Mouse (Mus musculus) limb, embryonic 11.5 days (tissue): ENCODE measurements around the gene St3gal2. TPM values are rescaled to one million over a fixed set of nuclear protein-coding genes. Genes with fewer than 3 reads are reported as not detected.
"Not testable (repeated sequence)": the region's sequence is repeated elsewhere in the genome, so short reads cannot be mapped to it uniquely, and the experiment has no call there.

ENCODE experiments used
- ATAC-seq: fragments of 200-750 bp; cut with Nextera tagmentation; 2 replicates; pipeline ENCODE4 v1.8.0; 2017; ENCODE audit warnings: low read depth; ENCODE audit not compliant: insufficient number of reproducible peaks, low FRiP score, low TSS enrichment
- DNase-seq: peaks from one replicate; pipeline ENCODE4 v3.0.0-alpha.2; 2015; ENCODE audit warnings: low spot score
- H3K27ac ChIP-seq: fragments of 300-500 bp; sonication (generic); replicated peaks from 2 replicates; pipeline ENCODE4 v1.5.1; 2014; ENCODE audit warnings: low read depth, mild to moderate bottlenecking, low read length
- H3K27me3 ChIP-seq: fragments of 300-500 bp; sonication (generic); 2 replicates; pipeline ENCODE4 v1.6.1; 2014; ENCODE audit warnings: mild to moderate bottlenecking, low read length, mixed read lengths; ENCODE audit not compliant: control insufficient read depth, insufficient read depth
- H3K36me3 ChIP-seq: fragments of 300-500 bp; sonication (generic); 2 replicates; pipeline ENCODE4 v1.6.1; 2014; ENCODE audit warnings: mild to moderate bottlenecking, low read length, moderate library complexity, mixed read lengths; ENCODE audit not compliant: control insufficient read depth, insufficient read depth
- H3K4me1 ChIP-seq: fragments of 300-500 bp; sonication (generic); 2 replicates; pipeline ENCODE4 v1.6.1; 2014; ENCODE audit warnings: low read length, mixed read lengths; ENCODE audit not compliant: control insufficient read depth, insufficient read depth
- H3K4me2 ChIP-seq: fragments of 300-500 bp; sonication (generic); 2 replicates; pipeline ENCODE4 v1.6.1; 2014; ENCODE audit warnings: low read depth, mild to moderate bottlenecking, moderate library complexity; ENCODE audit not compliant: severe bottlenecking
- H3K4me3 ChIP-seq: fragments of 300-500 bp; sonication (generic); 2 replicates; pipeline ENCODE4 v1.5.1; 2014; ENCODE audit warnings: low read depth, low read length
- H3K9ac ChIP-seq: fragments of 300-500 bp; sonication (generic); 2 replicates; pipeline ENCODE4 v1.6.1; 2014; ENCODE audit warnings: mild to moderate bottlenecking, low read length
- H3K9me3 ChIP-seq: fragments of 300-500 bp; sonication (generic); 2 replicates; pipeline ENCODE4 v1.6.1; 2016; ENCODE audit warnings: low read length; ENCODE audit not compliant: control insufficient read depth
- WGBS: fragments of 180-500 bp; shearing (Covaris S2); extraction: QIAGEN DNeasy Blood & Tissue Kit; methylation state at CpG from one replicate; pipeline ENCODE4 v1.1.7; 2014; 5-methylcytosine and 5-hydroxymethylcytosine counted together
- polyA plus RNA-seq: library from polyadenylated mRNA; unstranded; fragments of >200 nt; fragmentation: Nextera tagmentation; extraction: Ambion mirVana; gene quantifications from 2 replicates; pipeline ENCODE4 v1.2.1, GENCODE M21; 2014

St3gal2 gene
- polyA plus RNA-seq, 1 experiment from 2014 or later, result 19.5 TPM

GRCm38 (mm10) chr8:110929672-110930071, 9.9 kb downstream of the St3gal2 start:
- H3K4me2 ChIP-seq, H3K4me1 ChIP-seq, DNase-seq, H3K27me3 ChIP-seq, H3K9me3 ChIP-seq, H3K4me3 ChIP-seq, H3K36me3 ChIP-seq, ATAC-seq, H3K9ac ChIP-seq, H3K27ac ChIP-seq: not testable (repeated sequence)
- WGBS, result 97% methylated on average over 6 of the region's 8 CpGs

DNA sequence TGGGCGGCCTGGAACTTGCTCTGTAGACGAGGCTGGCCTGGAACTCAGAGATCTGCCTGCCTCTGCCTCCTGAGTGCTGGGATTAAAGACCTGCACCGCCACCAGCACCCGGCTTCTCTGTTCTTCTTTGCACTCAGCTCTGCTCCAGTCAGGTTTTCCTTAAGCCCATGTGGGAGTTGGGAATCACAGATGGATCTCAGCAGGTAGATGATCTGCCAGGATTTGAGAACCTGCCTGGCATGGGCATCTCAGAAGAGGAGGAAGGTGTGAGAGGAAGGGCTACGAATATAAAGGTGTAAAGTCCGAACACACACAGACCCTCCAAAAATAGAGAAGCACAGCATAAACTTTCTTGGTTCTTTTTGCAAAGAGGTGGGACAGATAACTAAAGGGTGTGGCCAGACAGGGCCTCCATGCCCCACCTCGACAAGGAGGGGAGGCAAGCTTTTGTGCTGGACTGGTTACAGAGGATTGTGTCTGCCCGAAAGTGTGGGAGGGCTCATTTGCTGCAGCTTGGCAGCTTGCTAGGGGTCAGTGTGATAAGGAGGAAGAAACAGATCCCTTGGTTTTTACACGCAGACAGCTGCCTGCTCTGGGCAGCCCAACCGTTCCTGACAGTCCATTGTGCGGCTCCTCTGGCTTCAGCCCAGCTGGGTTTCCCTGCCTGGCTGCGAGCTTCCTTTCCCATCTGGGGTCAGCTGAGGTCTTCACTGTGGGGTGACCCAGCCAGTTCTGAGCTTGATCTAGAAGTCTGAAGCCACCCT, 11.6 kb downstream of the St3gal2 start:
- DNase-seq, result no peak
- 0 out of 2 replicates have a peak, but pooled peaks cover 4% of the 10 kb centered on the region for H3K4me1 ChIP-seq
- no peak overlapping the region for H3K4me2 ChIP-seq
- no peak for ATAC-seq
- H3K9ac ChIP-seq, result no peak overlapping the region
- H3K4me3 ChIP-seq, result no peak overlapping the region
- H3K27me3 ChIP-seq, result no peaks in the 10 kb centered on the region
- no peak overlapping the region for H3K27ac ChIP-seq
- 77% methylated on average over 12 of the region's 12 CpGs for WGBS
- no peaks in the 10 kb centered on the region for H3K36me3 ChIP-seq
- H3K9me3 ChIP-seq, result no peaks in the 10 kb centered on the region

DNA sequence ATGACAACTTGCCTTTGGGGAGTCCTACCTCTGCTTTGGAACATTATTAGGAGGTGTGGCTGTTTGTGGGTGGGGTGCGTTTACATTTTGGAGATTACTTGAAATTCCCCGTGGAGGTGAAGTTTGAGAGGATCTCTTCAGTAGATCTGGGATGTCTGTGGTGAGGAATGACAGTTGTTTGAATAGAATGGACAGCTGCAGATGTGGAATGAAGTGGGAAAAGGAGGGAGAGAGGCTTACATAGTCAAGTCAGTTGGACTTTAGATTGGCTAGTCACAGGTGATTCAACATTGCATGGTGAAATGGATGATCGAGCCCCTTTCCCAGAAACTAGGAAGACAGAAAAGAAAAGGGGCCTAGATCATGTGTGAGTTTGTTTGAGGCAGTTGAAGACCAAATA, 12.7 kb downstream of the St3gal2 start:
- Histone ChIP-seq H3K9ac (no peak overlapping the region), H3K36me3 (no peaks in the 10 kb centered on the region), H3K27me3 (no peaks in the 10 kb centered on the region), H3K4me2 (no peak overlapping the region), H3K9me3 (no peaks in the 10 kb centered on the region), H3K27ac (no peak overlapping the region), H3K4me3 (no peak overlapping the region), H3K4me1 (no peaks in the 10 kb centered on the region)
- no peak for DNase-seq
- ATAC-seq, result no peak
- WGBS, result 88% methylated on average over 3 of the region's 3 CpGs

DNA sequence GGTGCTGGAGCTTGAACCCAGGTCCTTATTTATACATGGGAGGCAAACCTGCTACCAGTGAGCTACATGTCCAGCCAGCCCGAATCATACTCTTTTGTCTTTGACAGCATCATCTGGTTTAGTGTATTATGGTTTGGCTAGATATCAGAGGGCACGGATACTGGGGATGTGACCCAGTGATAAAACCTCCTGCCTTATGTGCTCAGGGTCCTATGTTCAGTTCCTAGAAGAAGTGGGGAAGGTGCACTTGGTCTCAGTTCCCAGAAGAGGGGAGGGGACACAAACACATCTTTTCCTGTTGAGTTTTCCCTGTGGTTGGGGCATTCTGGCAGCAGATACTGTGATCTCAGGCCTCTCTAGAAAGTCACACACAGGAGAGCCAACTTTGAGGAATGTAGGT, 13.6 kb downstream of the St3gal2 start:
- DNase-seq, result no peak
- no peak for ATAC-seq
- Histone ChIP-seq H3K4me2 (no peak overlapping the region), H3K27me3 (no peaks in the 10 kb centered on the region), H3K9me3 (no peaks in the 10 kb centered on the region), H3K4me3 (no peak overlapping the region), H3K36me3 (no peaks in the 10 kb centered on the region), H3K27ac (no peak overlapping the region), H3K9ac (no peak overlapping the region), H3K4me1 (no peaks in the 10 kb centered on the region)
- 87% methylated on average over 2 of the region's 2 CpGs for WGBS

DNA sequence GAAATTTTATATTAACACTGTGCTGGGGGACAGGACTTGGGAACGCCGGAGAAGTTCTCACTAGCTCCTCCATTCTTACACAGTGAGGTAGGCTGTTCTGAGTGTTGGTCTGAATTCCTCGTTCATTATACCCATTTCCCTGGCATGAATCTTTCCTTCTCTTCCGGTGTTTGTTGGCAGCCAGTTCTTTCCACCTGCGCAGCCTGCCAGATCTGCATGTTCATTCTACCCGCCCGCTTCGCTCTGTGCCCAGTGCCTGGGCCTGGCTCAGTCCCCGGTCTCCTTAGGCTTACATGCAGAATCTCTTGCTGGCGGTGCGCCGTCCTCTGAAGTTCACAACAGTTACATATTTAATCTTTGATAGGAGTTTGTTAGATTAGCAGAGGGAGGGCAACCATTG, 16.5 kb downstream of the St3gal2 start:
- no peaks in the 10 kb centered on the region for H3K4me1 ChIP-seq
- 96% methylated on average over 12 of the region's 12 CpGs for WGBS
- H3K36me3 ChIP-seq, result no peaks in the 10 kb centered on the region; the same call in 1 of the 2 replicates
- ATAC-seq, result no peak
- no peak overlapping the region for H3K4me3 ChIP-seq
- no peak overlapping the region for H3K9ac ChIP-seq
- no peaks in the 10 kb centered on the region for H3K9me3 ChIP-seq
- no peak for DNase-seq
- no peak overlapping the region for H3K27ac ChIP-seq
- no peaks in the 10 kb centered on the region for H3K27me3 ChIP-seq
- H3K4me2 ChIP-seq, result no peak overlapping the region

GRCm38 (mm10) chr8:110938882-110939589, 19.3 kb downstream of the St3gal2 start:
- no peaks in the 10 kb centered on the region for H3K27me3 ChIP-seq
- ATAC-seq, result no peak
- H3K9ac ChIP-seq, result no peak overlapping the region
- H3K36me3 ChIP-seq, result peaks cover 2% of the 10 kb centered on the region
- no peaks in the 10 kb centered on the region for H3K4me1 ChIP-seq
- H3K4me3 ChIP-seq, result no peak overlapping the region
- 81% methylated on average over 6 of the region's 6 CpGs for WGBS
- H3K9me3 ChIP-seq, result no peaks in the 10 kb centered on the region
- no peak for DNase-seq
- H3K27ac ChIP-seq, result no peak overlapping the region
- no peak overlapping the region for H3K4me2 ChIP-seq

DNA sequence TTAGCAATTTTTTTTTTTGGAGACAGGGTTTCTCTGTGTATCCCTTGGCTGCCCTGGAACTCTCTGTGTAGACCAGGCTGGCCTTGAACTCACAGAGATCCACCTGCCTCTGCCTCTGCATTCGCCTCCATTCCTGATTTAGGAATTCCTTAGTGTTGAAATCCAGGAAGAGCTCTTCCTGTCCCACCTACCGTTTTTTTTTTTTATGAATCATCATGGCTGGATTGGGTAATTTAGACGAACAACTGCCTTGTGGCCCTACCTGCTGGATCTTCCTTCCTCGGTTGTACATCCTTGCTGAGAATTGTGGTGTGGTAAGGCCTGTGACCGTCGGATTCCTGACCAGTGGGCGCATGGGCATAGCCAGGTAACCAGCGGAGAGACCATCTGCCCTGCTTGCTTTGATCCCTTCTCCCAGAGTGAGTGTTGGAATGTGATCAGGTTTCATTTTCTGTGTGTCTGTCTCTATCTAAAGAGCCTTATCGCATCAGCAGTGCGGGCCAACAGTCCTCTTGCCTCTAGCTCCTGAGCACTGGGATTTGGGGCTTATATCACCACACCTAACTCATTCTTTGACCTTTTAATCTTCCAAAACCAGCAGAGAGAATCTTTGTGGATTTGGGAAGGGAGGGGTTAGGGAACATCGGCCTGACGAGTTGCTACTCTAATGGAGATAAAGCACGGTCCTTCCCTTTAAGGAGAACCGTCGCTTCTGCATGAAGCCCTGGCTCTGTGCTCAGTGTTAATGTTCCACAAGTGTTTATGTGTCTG, 21.1 kb downstream of the St3gal2 start:
- Histone ChIP-seq H3K27me3 (no peaks in the 10 kb centered on the region), H3K4me2 (no peak overlapping the region), H3K27ac (no peak overlapping the region), H3K4me3 (no peak overlapping the region), H3K4me1 (no peaks in the 10 kb centered on the region), H3K9ac (no peak overlapping the region), H3K9me3 (no peaks in the 10 kb centered on the region), H3K36me3 (peaks cover 2% of the 10 kb centered on the region)
- ATAC-seq, result no peak
- DNase-seq, result no peak
- WGBS, result 83% methylated on average over 15 of the region's 15 CpGs

DNA sequence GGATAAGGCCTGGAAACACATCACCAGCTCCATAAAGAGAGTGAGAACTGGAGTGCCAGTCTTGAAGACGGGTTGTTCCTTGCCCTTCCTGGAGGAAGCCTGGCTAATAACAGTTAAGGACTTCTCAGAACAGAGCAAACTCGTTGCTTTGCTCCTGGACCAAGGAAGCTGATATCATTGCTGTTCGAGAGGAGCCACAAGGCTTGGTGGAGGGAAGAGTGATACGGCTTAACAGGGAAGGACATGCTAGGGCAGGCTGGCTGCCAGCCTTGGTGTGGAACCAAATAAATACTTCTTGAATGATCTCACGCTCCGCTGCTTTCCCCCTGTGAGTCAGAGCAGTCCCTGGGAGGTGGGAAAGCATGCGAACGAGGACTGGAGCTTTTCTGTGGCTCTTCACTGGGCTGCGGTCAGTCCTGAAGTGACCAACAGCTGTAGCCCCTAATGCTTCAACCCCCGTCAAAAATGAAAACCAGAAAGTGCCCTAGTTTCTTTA, 21.8 kb downstream of the St3gal2 start:
- Histone ChIP-seq H3K27ac (no peak overlapping the region), H3K4me2 (no peak overlapping the region), H3K36me3 (peaks cover 2% of the 10 kb centered on the region), H3K27me3 (no peaks in the 10 kb centered on the region), H3K9ac (no peak overlapping the region), H3K9me3 (no peaks in the 10 kb centered on the region), H3K4me1 (no peaks in the 10 kb centered on the region), H3K4me3 (no peak overlapping the region)
- DNase-seq, result no peak
- no peak for ATAC-seq
- WGBS, result 88% methylated on average over 10 of the region's 10 CpGs
